Mouse (Mus musculus) small intestine, adult 2 months (tissue): ENCODE data around the gene Sigirr. TPM values are rescaled to one million over a fixed set of nuclear protein-coding genes. Genes with fewer than 3 reads are reported as not detected.

Source experiments
- H3K27ac ChIP-seq: fragments of 200-500 bp; 2 replicates; pipeline ENCODE4 v1.5.1; 2012; ENCODE audit warnings: low read depth, low read length, control low read depth, inconsistent platforms; ENCODE audit not compliant: insufficient read depth
- H3K27me3 ChIP-seq: fragments of 200-500 bp; 2 replicates; pipeline ENCODE4 v1.6.1; 2012; ENCODE audit warnings: mild to moderate bottlenecking, moderate library complexity, low read length, inconsistent platforms; ENCODE audit not compliant: control insufficient read depth, insufficient read depth
- H3K36me3 ChIP-seq: fragments of 200-500 bp; 2 replicates; pipeline ENCODE4 v1.6.1; 2012; ENCODE audit warnings: mild to moderate bottlenecking, low read length, control low read depth, inconsistent platforms; ENCODE audit not compliant: control insufficient read depth, insufficient read depth
- H3K4me1 ChIP-seq: fragments of 200-500 bp; 2 replicates; pipeline ENCODE4 v1.6.1; 2012; ENCODE audit warnings: low read length, inconsistent platforms, mixed read lengths; ENCODE audit not compliant: control insufficient read depth, insufficient read depth, insufficient read length
- H3K4me3 ChIP-seq: fragments of 200-500 bp; 2 replicates; pipeline ENCODE4 v1.5.1; 2012; ENCODE audit warnings: low read depth, mild to moderate bottlenecking, control low read depth, inconsistent platforms, low read length, moderate library complexity
- CTCF ChIP-seq: fragments of 200-500 bp; IDR thresholded peaks from 2 replicates; pipeline ENCODE4 v1.5.1; 2012; ENCODE audit warnings: low read depth, mild to moderate bottlenecking, control low read depth, inconsistent platforms, low read length, moderate library complexity, mixed read lengths; ENCODE audit not compliant: insufficient replicate concordance, insufficient read length; ENCODE audit errors: extremely low read depth
- POLR2A ChIP-seq: fragments of 200-500 bp; IDR thresholded peaks from 2 replicates; pipeline ENCODE4 v1.6.1; 2012; ENCODE audit warnings: low read depth, mild to moderate bottlenecking, control low read depth, inconsistent platforms, low read length, moderate library complexity
- WGBS: fragments of 180-500 bp; shearing (Covaris S2); methylation state at CpG from one replicate; pipeline ENCODE4 v1.1.7; 2018; 5-methylcytosine and 5-hydroxymethylcytosine counted together
- polyA plus RNA-seq: library from polyadenylated mRNA; depleted of rRNA; stranded (reverse); fragments of >200 nt; gene quantifications from 2 replicates; pipeline ENCODE4 v1.2.3, GENCODE M21; 2012

Gene Sigirr
- polyA plus RNA-seq, 1 experiment: 38.3 TPM

DNA sequence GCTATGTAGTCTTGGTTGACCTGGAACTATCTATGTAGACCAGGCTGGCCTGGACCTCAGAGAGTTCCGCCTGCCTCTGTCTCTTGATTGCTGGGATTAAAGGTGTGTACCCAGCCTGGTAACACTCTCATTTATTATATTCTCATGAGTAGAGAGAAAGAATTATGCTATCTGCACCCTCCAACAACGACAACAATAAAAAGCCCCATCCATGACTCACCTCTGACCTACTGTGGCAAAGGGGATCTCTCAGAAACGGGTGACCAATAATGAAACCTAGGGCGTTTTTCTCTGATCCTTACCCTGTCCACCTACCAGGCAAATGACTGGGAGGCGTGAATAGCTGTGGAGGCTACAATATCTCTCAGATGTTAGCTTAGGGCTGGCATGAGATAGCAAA is 3.2 kb downstream of the Sigirr start:
- H3K27me3 ChIP-seq: no peaks in the 10 kb centered on the region
- peaks cover 7% of the 10 kb centered on the region for H3K4me1 ChIP-seq
- H3K4me3 ChIP-seq: no peak overlapping the region
- H3K36me3 ChIP-seq: peaks cover under 1% of the 10 kb centered on the region; the same call in 1 of the 2 replicates
- peak overlapping the region; percentile 22; the same call in 1 of the 2 replicates for H3K27ac ChIP-seq
- TF ChIP-seq POLR2A: no peak
- TF ChIP-seq CTCF: no peak
- WGBS: 73% methylated on average over 5 of the region's 5 CpGs

- WGBS: 56% methylated on average over 6 of the region's 6 CpGs
- Histone ChIP-seq H3K4me3 (peak overlapping the region; percentile 51), H3K27me3 (no peaks in the 10 kb centered on the region), H3K4me1 (peaks cover 10% of the 10 kb centered on the region), H3K36me3 (peaks cover under 1% of the 10 kb centered on the region), H3K27ac (peak overlapping the region; percentile 63)
- no peak for TF ChIP-seq POLR2A
- no peak for TF ChIP-seq CTCF
Measured at GRCm38 (mm10) chr7:141096649-141097056, 3.7 kb downstream of the Sigirr start.

GRCm38 (mm10) chr7:141096021-141096420 is 4.4 kb downstream of the Sigirr start:
- Histone ChIP-seq H3K4me1 (peaks cover 10% of the 10 kb centered on the region), H3K4me3 (peak overlapping the region; percentile 51), H3K27ac (peak overlapping the region; percentile 63), H3K27me3 (no peaks in the 10 kb centered on the region), H3K36me3 (peaks cover 6% of the 10 kb centered on the region)
- WGBS: 85% methylated on average over 6 of the region's 6 CpGs
- no peak for TF ChIP-seq POLR2A
- no peak for TF ChIP-seq CTCF

- TF ChIP-seq CTCF (no peak), POLR2A (no peak)
- Histone ChIP-seq H3K4me1 (peaks cover 11% of the 10 kb centered on the region), H3K4me3 (no peak overlapping the region), H3K27me3 (no peaks in the 10 kb centered on the region), H3K27ac (no peak overlapping the region), H3K36me3 (peaks cover 8% of the 10 kb centered on the region)
- 64% methylated on average over 15 of the region's 15 CpGs for WGBS
Measured at GRCm38 (mm10) chr7:141094487-141095205, 5.7 kb downstream of the Sigirr start.

GRCm38 (mm10) chr7:141093950-141094349 is 6.4 kb downstream of the Sigirr start:
- Histone ChIP-seq H3K36me3 (peaks cover 15% of the 10 kb centered on the region), H3K27ac (no peak overlapping the region), H3K27me3 (no peaks in the 10 kb centered on the region), H3K4me1 (peaks cover 15% of the 10 kb centered on the region), H3K4me3 (no peak overlapping the region)
- WGBS: 91% methylated on average over 6 of the region's 6 CpGs
- TF ChIP-seq POLR2A (no peak), CTCF (no peak)

- H3K4me3 ChIP-seq: no peak overlapping the region
- H3K27ac ChIP-seq: no peak overlapping the region
- 19% methylated on average over 37 of the region's 37 CpGs for WGBS
- 0 out of 2 replicates have a peak, but pooled peaks have one; percentile 24 for TF ChIP-seq POLR2A
- TF ChIP-seq CTCF: peak; percentile 66; the same call in 1 of the 2 replicates
- peaks cover 15% of the 10 kb centered on the region for H3K4me1 ChIP-seq
- no peaks in the 10 kb centered on the region for H3K27me3 ChIP-seq
- H3K36me3 ChIP-seq: peaks cover 32% of the 10 kb centered on the region
Measured at GRCm38 (mm10) chr7:141092051-141092735, 8.2 kb downstream of the Sigirr start.

GRCm38 (mm10) chr7:141090228-141090627 is 10.1 kb downstream of the Sigirr start:
- WGBS: 43% methylated on average over 8 of the region's 8 CpGs
- no peaks in the 10 kb centered on the region for H3K27me3 ChIP-seq
- H3K4me1 ChIP-seq: peaks cover 15% of the 10 kb centered on the region
- peak overlapping the region; percentile 70 for H3K27ac ChIP-seq
- no peak overlapping the region for H3K4me3 ChIP-seq
- peaks cover 36% of the 10 kb centered on the region for H3K36me3 ChIP-seq
- TF ChIP-seq POLR2A (no peak), CTCF (no peak)
